Mouse (Mus musculus): ENCODE measurements around the gene Nup205. TPM values are rescaled to one million over a fixed set of nuclear protein-coding genes. Genes with fewer than 3 reads are reported as not detected.

The Nup205 gene
- total RNA-seq, 2 experiments from 2014 or later, result 44.6 to 47.8 TPM

DNA sequence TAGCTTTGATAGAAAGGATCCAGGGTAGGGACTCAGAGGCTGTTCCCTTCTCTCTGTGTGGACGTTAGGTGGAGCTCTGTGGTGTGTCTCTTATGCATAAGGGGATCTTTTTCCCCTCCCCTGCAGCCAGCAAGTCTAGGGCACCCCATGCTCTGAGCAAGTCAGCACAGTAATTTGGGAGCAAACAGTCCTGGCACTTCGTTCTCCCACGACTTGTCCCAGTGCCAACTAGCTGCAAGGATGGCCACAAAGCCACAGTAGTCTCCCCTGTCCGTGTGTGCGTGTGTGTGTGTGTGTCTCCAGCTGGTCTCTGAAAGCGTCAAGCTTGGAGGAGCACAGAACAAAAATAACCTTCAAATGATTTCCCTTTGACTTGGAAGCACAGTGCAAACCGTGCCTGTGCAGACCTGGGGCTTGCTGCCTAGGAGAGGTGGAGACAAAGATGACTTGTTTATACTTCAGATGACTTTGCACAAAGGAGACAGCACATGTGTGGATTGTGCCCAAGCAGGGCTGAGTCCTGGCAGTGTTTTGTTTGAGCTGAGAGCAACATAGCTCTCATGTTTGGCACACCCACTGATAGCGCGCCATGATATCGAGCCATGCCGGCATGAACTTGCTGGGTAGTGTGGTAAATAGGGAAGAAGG lies 111.0 kb downstream of the Nup205 start:
- DNase-seq, result peak; percentile 59

GRCm38 (mm10) chr6:35288920-35289319 lies 111.7 kb downstream of the Nup205 start:
- DNase-seq, result no peak

GRCm38 (mm10) chr6:35289676-35290075 lies 112.5 kb downstream of the Nup205 start:
- DNase-seq, result no peak

GRCm38 (mm10) chr6:35294964-35295363 lies 117.7 kb downstream of the Nup205 start:
- no peak for DNase-seq

DNA sequence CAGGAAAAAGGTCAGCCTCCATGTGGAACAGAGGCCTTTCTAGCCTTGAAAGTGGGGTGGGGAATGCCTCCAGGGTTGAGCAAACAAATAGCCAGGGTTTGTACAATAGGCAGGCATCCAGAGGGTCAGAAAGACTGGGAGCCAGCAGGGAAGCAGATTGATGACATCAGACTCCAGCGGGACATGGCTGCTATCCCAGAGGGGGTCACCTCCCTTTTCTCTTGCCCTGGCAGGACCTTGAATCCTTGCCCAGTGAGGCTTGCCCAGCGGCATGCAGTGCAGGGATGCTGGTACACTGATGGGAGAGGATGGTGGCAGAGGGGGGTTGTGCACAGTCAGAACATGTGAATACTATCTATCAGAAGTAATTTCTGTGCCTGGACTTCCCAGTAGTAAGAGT lies 119.8 kb downstream of the Nup205 start:
- peak; percentile 76 for DNase-seq

Other genes starting within 250 kb of the Nup205 start
- under 1 TPM; 0.45 to 0.83 TPM for gene Slc23a4, start 189.0 kb upstream of the Nup205 start, total RNA-seq (2021)
- 10 to 100 TPM; 22.2 to 24.7 TPM for gene Cnot4, start 43.7 kb upstream of the Nup205 start, total RNA-seq (2021)
- under 1 TPM; 0.14 to 0.19 TPM for gene Slc13a4, start 130.7 kb downstream of the Nup205 start, total RNA-seq (2021)
- gene Fam180a, start 148.7 kb downstream of the Nup205 start, total RNA-seq (2021), result under 1 TPM; 0.43 TPM